Mouse (Mus musculus): ENCODE measurements around the gene Uck1. TPM values are rescaled to one million over a fixed set of nuclear protein-coding genes. Genes with fewer than 3 reads are reported as not detected.
A peak's percentile ranks its signal among the peaks of the same experiment; 100 is the strongest.

Gene Uck1
- polyA plus RNA-seq, 1 experiment from 2014 or later, result 44.2 TPM

DNA sequence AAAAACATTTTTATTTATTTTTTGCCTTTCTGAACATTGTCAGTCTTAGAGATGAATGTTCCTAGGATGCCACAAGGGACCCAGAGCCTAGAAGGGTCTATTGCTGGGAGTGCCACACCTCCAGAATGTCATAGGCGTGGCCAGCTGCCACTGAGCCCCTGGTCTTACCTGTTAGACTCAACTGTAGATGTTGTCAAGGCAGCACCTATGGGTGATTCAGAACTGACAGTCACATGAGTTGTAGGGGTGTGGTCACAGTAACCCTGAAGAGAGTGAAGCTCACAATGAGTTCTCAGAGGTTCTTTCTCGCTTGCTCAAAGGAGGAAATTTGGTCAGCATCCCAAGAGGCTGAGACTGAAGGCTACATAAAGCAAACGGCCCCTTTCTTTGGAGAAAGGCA, 35.3 kb upstream of the Uck1 start:
- H3K9ac ChIP-seq, result no peak overlapping the region
- H3K27me3 ChIP-seq (replicated peaks), result no peaks in the 10 kb centered on the region
- H3K4me3 ChIP-seq, result no peak overlapping the region
- peaks cover 10% of the 10 kb centered on the region for H3K4me1 ChIP-seq (replicated peaks)
- H3K36me3 ChIP-seq, result peaks cover 73% of the 10 kb centered on the region
- 77% methylated on average over 3 of the region's 3 CpGs for WGBS
- no peak overlapping the region for H3K27ac ChIP-seq (ENCODE audit: poor library complexity, severe bottlenecking)
- no peaks in the 10 kb centered on the region for H3K9me3 ChIP-seq (replicated peaks)
- no peak for ATAC-seq (ENCODE audit: insufficient number of reproducible peaks, low FRiP score)
- H3K4me2 ChIP-seq, result no peak overlapping the region

DNA sequence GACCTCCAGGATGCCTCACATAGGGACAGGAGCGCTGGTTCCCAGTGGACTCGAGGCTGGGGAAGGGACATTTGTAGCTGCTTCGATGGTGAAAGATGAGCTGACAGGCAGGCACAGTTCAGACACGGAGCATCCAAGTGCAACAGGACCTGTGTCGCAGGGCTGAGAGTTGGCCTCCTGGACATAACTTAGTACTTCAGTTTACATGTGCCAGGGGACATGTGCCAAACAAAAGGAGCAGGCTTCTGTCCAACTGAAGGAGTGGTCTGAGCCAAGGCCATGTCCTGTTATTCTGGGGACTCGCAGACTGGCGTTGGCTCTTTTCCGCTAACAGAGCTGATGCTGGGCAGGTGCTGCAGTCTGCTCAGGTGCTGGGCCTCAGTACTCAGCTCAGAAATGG, 34.4 kb upstream of the Uck1 start:
- 0 out of 2 replicates have a peak, but pooled peaks have one; percentile 15 for ATAC-seq (ENCODE audit: insufficient number of reproducible peaks, low FRiP score)
- H3K4me3 ChIP-seq, result no peak overlapping the region
- peaks cover 13% of the 10 kb centered on the region for H3K4me1 ChIP-seq (replicated peaks)
- H3K9me3 ChIP-seq (replicated peaks), result no peaks in the 10 kb centered on the region
- no peaks in the 10 kb centered on the region for H3K27me3 ChIP-seq (replicated peaks)
- no peak overlapping the region for H3K27ac ChIP-seq (ENCODE audit: poor library complexity, severe bottlenecking)
- WGBS, result 82% methylated on average over 8 of the region's 8 CpGs
- 0 out of 2 replicates have a peak overlapping the region, but pooled peaks have one; percentile 11 for H3K9ac ChIP-seq
- H3K4me2 ChIP-seq, result no peak overlapping the region
- peaks cover 64% of the 10 kb centered on the region for H3K36me3 ChIP-seq

DNA sequence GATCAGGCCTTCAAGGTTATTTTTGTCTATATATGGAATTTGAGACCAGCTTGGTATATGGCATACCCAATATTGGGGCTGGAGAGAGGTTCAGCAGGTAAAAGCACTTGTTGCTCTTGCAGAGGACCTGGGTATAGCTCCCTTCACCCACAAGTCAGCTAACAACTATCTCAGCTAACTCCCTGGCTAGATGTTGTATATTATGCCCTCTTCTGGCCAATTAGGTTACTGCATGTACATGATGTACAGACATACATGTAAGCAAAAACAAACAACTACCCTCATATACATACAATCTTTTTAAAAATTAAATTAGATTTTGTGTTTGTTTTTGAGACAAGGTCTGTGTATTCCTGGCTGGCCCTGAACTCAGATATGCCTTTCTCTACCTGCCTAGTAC, 29.6 kb upstream of the Uck1 start:
- Histone ChIP-seq H3K4me2 (peak overlapping the region; percentile 90), H3K9ac (peak overlapping the region; percentile 85; the same call in 1 of the 2 replicates)
- ATAC-seq (ENCODE audit: insufficient number of reproducible peaks, low FRiP score), result no peak

DNA sequence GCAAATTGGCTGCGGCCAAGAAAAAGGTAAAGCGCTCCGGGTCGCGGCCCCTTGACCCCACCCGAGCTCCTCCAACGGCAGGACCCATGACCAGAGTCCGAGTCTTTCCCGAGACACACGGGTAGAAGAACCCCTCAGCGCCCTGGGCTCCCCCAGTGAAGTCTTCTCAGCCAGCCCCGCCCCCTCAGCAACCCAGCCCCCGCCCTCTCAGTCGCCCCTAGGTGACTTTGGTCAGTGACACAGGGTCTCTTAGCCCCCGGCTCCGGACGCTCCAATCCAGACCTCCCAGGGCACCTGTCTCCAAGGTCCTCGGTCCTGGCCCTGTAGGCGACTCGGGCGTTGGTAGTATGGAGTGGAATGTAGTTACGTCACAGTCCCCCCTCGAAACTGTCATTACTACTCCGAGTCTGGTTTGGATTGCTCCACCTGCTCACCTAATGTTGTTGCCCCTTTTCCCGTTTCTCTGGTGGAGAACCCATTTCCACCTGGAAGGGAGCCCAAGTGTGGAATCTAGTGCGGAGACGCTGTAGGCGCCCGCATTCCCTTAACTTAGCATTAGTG, 28.5 kb upstream of the Uck1 start:
- Histone ChIP-seq H3K4me1 (replicated peaks) (peaks cover 21% of the 10 kb centered on the region), H3K27me3 (replicated peaks) (no peaks in the 10 kb centered on the region), H3K4me3 (peak overlapping the region; percentile 66), H3K9me3 (replicated peaks) (no peaks in the 10 kb centered on the region), H3K4me2 (peak overlapping the region; percentile 90), H3K36me3 (peaks cover 37% of the 10 kb centered on the region), H3K27ac (ENCODE audit: poor library complexity, severe bottlenecking) (peak overlapping the region; percentile 69), H3K9ac (peak overlapping the region; percentile 85)
- WGBS, result under 1% methylated on average over 28 of the region's 29 CpGs
- peak; percentile 56 for ATAC-seq (ENCODE audit: insufficient number of reproducible peaks, low FRiP score)

More for the DNA sequence above, 29.6 kb upstream of the Uck1 start:
- no peak overlapping the region for H3K27ac ChIP-seq (ENCODE audit: poor library complexity, severe bottlenecking)
- peaks cover 27% of the 10 kb centered on the region for H3K4me1 ChIP-seq (replicated peaks)
- H3K36me3 ChIP-seq, result peaks cover 32% of the 10 kb centered on the region
- no peaks in the 10 kb centered on the region for H3K27me3 ChIP-seq (replicated peaks)
- H3K4me3 ChIP-seq, result peak overlapping the region; percentile 66
- no peaks in the 10 kb centered on the region for H3K9me3 ChIP-seq (replicated peaks)

DNA sequence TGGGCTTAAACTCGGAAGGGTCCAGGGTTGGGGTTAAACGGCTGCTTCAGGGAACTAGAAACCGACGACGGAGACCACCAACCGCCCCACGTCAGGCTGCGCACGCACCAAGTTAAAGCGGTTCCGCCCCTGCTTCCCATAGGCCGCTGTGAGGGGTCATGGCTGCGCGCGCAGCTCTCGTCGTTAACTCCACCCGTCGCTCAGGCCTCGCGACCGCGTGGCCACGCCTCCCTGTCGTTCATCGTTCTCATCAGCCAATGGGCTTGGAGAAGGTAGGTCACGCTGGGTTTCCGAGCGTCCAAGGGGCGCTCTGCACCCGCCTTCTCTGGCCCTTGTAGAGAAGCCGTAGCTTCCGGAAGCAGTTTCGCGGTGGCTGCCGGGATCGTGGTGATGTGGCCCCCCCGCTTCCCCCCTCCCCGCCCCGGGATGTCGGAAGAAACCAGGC, 28.0 kb upstream of the Uck1 start, which contains the start of gene Swi5:
Gene Swi5, minus strand, starts transcription at position 153 of the 445 bp plus-strand sequence.
- under 1% methylated on average over 40 of the region's 41 CpGs for WGBS
- peaks cover 21% of the 10 kb centered on the region for H3K4me1 ChIP-seq (replicated peaks)
- H3K9me3 ChIP-seq (replicated peaks), result no peaks in the 10 kb centered on the region
- no peaks in the 10 kb centered on the region for H3K27me3 ChIP-seq (replicated peaks)
- peak within 1 kb of the TSS; percentile 69 for H3K27ac ChIP-seq (ENCODE audit: poor library complexity, severe bottlenecking)
- H3K4me2 ChIP-seq, result peak within 1 kb of the TSS; percentile 90
- peak; percentile 99 for ATAC-seq (ENCODE audit: insufficient number of reproducible peaks, low FRiP score)
- H3K36me3 ChIP-seq, result peaks cover 33% of the 10 kb centered on the region
- peak within 1 kb of the TSS; percentile 66 for H3K4me3 ChIP-seq
- H3K9ac ChIP-seq, result peak within 1 kb of the TSS; percentile 96

DNA sequence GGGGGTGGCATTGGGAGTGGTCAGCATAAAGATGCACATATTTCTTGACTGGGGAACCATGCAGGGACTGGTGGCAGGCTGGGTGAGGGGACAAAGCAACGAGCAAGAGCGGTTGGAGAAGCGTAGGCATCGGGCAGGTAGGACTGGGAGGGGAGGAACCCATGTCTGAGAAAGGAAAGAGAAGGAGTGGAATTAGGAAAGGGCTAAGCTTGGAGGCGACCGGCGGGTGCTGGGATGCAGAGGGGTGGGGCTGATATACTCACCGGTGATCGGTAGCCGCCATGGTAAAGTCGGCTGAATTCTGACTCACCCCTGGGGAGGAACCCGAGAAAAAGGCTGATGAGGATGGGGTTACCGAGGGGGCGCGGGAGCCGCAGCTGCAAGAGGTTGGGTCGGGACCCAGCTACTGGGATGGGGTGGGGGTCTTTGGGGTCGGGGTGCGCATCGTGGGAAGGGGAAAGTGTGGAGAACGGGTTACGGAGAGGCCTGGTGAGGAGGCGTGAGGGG, 27.4 kb upstream of the Uck1 start, which contains the start of gene Golga2:
Gene Golga2, plus strand, starts transcription at position 51 of the 507 bp plus-strand sequence.
- Histone ChIP-seq H3K4me1 (replicated peaks) (peaks cover 21% of the 10 kb centered on the region), H3K36me3 (peaks cover 31% of the 10 kb centered on the region), H3K4me2 (peak within 1 kb of the TSS; percentile 90), H3K4me3 (peak within 1 kb of the TSS; percentile 66), H3K27me3 (replicated peaks) (no peaks in the 10 kb centered on the region), H3K27ac (ENCODE audit: poor library complexity, severe bottlenecking) (peak within 1 kb of the TSS; percentile 69), H3K9ac (peak within 1 kb of the TSS; percentile 96), H3K9me3 (replicated peaks) (no peaks in the 10 kb centered on the region)
- ATAC-seq (ENCODE audit: insufficient number of reproducible peaks, low FRiP score), result peak; percentile 26
- 1% methylated on average over 23 of the region's 23 CpGs for WGBS

DNA sequence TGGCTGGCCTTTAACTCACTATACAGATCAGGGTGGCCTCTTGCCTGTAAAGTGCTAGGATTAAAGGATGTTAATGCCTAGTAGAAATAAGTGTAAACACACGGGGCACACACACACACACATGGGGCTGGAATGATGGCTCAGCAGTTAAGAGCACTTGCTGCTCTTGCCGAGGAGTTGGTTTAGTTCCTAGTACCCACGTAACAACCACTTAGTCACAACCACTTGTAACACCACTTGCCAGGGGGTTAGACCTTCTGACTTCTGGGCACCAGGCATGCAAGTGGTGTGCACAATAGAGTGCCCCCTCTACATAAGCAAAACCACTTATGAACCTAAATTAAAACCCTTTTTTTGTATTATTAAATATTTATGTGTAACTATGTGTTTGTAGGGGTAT, 24.0 kb upstream of the Uck1 start:
- H3K4me2 ChIP-seq, result no peak overlapping the region
- H3K36me3 ChIP-seq, result peaks cover 56% of the 10 kb centered on the region
- no peak overlapping the region for H3K4me3 ChIP-seq
- no peaks in the 10 kb centered on the region for H3K27me3 ChIP-seq (replicated peaks)
- no peaks in the 10 kb centered on the region for H3K9me3 ChIP-seq (replicated peaks)
- no peak overlapping the region for H3K9ac ChIP-seq
- H3K4me1 ChIP-seq (replicated peaks), result peaks cover 11% of the 10 kb centered on the region
- no peak for ATAC-seq (ENCODE audit: insufficient number of reproducible peaks, low FRiP score)
- 88% methylated on average over 3 of the region's 3 CpGs for WGBS
- H3K27ac ChIP-seq (ENCODE audit: poor library complexity, severe bottlenecking), result no peak overlapping the region

DNA sequence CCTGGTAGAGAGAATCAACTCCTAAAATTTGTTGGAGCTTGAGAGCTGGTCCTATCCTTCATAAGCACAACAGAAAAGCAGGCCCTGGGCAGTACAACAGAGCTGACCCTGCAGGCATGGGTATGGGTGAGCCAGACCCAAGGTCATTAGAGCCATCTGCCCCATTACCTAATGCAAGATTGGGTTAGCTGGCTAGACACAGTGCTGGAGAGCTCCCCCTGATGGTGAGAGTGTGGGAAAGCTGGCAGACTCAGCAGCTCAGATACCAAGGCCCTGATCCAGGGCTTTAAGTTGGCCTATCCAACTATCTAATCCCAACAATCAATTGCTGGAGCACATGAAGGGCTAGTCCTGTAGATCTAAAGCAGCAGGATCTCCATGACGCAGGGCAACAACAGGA, 22.8 kb upstream of the Uck1 start:
- H3K36me3 ChIP-seq, result peaks cover 68% of the 10 kb centered on the region
- WGBS, result 74% methylated on average over 1 of the region's 1 CpGs

DNA sequence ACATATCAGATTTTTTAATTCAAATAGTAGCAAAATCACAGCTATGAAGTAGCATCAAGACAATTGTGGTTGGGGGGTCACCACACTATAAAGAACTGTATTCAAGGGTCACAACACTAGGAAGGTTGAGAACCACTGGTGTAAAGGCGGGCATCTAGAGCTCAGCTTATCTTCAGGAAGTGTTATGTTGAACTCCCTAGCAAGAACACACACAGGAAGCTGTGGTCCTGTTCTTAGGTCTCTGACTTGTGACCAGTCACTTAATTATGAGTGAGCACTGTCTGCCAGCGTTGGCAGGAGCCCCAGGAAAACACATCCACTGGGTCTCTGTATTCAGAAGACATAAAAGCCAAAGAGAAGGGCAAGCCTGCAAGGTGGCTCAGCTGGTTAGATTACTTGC, 22.3 kb upstream of the Uck1 start:
- H3K9ac ChIP-seq, result no peak overlapping the region
- no peak for ATAC-seq (ENCODE audit: insufficient number of reproducible peaks, low FRiP score)
- H3K4me1 ChIP-seq (replicated peaks), result peaks cover 8% of the 10 kb centered on the region
- no peaks in the 10 kb centered on the region for H3K27me3 ChIP-seq (replicated peaks)
- 66% methylated on average over 2 of the region's 2 CpGs for WGBS
- H3K4me3 ChIP-seq, result no peak overlapping the region
- no peak overlapping the region for H3K27ac ChIP-seq (ENCODE audit: poor library complexity, severe bottlenecking)
- no peak overlapping the region for H3K4me2 ChIP-seq
- peaks cover 71% of the 10 kb centered on the region for H3K36me3 ChIP-seq
- no peaks in the 10 kb centered on the region for H3K9me3 ChIP-seq (replicated peaks)

More for the DNA sequence above, 22.8 kb upstream of the Uck1 start:
- ATAC-seq (ENCODE audit: insufficient number of reproducible peaks, low FRiP score), result no peak
- H3K4me1 ChIP-seq (replicated peaks), result peaks cover 8% of the 10 kb centered on the region
- H3K9ac ChIP-seq, result no peak overlapping the region
- H3K9me3 ChIP-seq (replicated peaks), result no peaks in the 10 kb centered on the region
- no peak overlapping the region for H3K27ac ChIP-seq (ENCODE audit: poor library complexity, severe bottlenecking)
- no peaks in the 10 kb centered on the region for H3K27me3 ChIP-seq (replicated peaks)
- no peak overlapping the region for H3K4me3 ChIP-seq
- H3K4me2 ChIP-seq, result no peak overlapping the region

DNA sequence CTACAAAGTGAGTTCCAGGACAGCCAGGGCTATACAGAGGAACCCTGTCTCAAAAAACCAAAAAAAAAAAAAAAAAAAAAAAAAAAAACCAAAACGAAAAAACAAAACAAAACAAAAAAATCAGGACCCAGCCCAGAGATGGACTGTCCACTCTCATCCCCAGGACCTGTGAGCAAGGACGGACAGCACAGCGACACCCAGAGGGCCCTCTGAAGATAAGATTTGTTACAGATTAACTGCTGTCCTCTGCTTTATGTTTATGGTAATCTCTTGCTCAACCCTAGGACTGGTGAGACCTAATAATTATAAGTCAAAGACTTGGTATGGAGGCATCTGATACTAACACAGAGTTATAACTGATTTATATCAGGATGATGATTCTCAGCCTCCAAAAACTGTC, 15.9 kb upstream of the Uck1 start:
- no peak overlapping the region for H3K4me3 ChIP-seq
- H3K36me3 ChIP-seq, result peaks cover 34% of the 10 kb centered on the region
- no peak overlapping the region for H3K27ac ChIP-seq (ENCODE audit: poor library complexity, severe bottlenecking)
- no peaks in the 10 kb centered on the region for H3K4me1 ChIP-seq (replicated peaks)
- no peak overlapping the region for H3K4me2 ChIP-seq
- no peaks in the 10 kb centered on the region for H3K9me3 ChIP-seq (replicated peaks)
- H3K9ac ChIP-seq, result no peak overlapping the region
- H3K27me3 ChIP-seq (replicated peaks), result no peaks in the 10 kb centered on the region
- ATAC-seq (ENCODE audit: insufficient number of reproducible peaks, low FRiP score), result no peak
- WGBS, result 64% methylated on average over 3 of the region's 3 CpGs

DNA sequence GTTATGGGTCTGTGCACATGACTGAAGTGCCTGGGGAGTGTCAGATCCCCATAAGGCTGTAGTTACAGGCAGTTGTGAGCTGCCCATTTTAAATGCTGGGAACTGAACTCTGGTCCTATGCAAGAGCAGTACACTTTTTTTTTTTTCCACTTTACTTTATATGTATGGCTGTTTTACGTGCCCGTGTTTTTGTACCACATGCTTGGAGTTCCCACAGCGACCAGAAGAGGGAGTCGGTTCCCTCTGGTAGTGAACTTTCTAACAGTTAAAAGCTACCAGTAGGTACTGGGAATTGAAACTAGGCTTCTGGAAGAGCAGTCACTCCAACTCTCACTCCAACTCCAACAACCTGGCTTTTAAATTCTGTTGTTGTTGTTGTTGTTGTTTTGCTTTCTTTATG, 676 bp upstream of the Uck1 start:
- ATAC-seq (ENCODE audit: insufficient number of reproducible peaks, low FRiP score), result no peak
- no peak overlapping the region for H3K4me2 ChIP-seq
- 25% methylated on average over 4 of the region's 4 CpGs for WGBS

More for the DNA sequence above, 676 bp upstream of the Uck1 start:
- Histone ChIP-seq H3K9ac (no peak overlapping the region), H3K4me1 (replicated peaks) (peaks cover 12% of the 10 kb centered on the region), H3K36me3 (peaks cover 27% of the 10 kb centered on the region), H3K4me3 (peak overlapping the region; percentile 78; the same call in 1 of the 2 replicates), H3K9me3 (replicated peaks) (no peaks in the 10 kb centered on the region), H3K27me3 (replicated peaks) (no peaks in the 10 kb centered on the region), H3K27ac (ENCODE audit: poor library complexity, severe bottlenecking) (no peak overlapping the region)

All from heart, embryonic 12.5 days (tissue).